Mouse (Mus musculus) hindbrain, embryonic 14.5 days (tissue): ENCODE data around the gene Opn4. TPM values are rescaled to one million over a fixed set of nuclear protein-coding genes. Genes with fewer than 3 reads are reported as not detected.

Experiments used
- ATAC-seq: fragments of 200-750 bp; cut with Nextera tagmentation; 2 replicates; pipeline ENCODE4 v1.8.0; 2017; ENCODE audit warnings: moderate number of reproducible peaks, mild to moderate bottlenecking, moderate TSS enrichment, moderate library complexity; ENCODE audit not compliant: low FRiP score
- DNase-seq: peaks from one replicate; pipeline ENCODE4 v3.0.0-alpha.2; 2015; ENCODE audit warnings: low spot score
- H3K27ac ChIP-seq: fragments of 300-500 bp; sonication (generic); 2 replicates; pipeline ENCODE4 v1.5.1; 2014; ENCODE audit warnings: mild to moderate bottlenecking, moderate library complexity
- H3K27me3 ChIP-seq: fragments of 300-500 bp; sonication (generic); 2 replicates; pipeline ENCODE4 v1.6.1; 2014; ENCODE audit warnings: mild to moderate bottlenecking, low read length, mixed read lengths; ENCODE audit not compliant: control insufficient read depth, insufficient read depth
- H3K36me3 ChIP-seq: fragments of 300-500 bp; sonication (generic); replicated peaks from 2 replicates; pipeline ENCODE4 v1.6.1; 2014; ENCODE audit not compliant: control insufficient read depth, insufficient read depth
- H3K4me1 ChIP-seq: fragments of 300-500 bp; sonication (generic); replicated peaks from 2 replicates; pipeline ENCODE4 v1.6.1; 2014; ENCODE audit warnings: antibody characterized with exemption, low read length, mixed read lengths; ENCODE audit not compliant: control insufficient read depth, insufficient read depth
- H3K4me2 ChIP-seq: fragments of 300-500 bp; sonication (generic); replicated peaks from 2 replicates; pipeline ENCODE4 v1.6.1; 2014; ENCODE audit warnings: mild to moderate bottlenecking, moderate library complexity
- H3K4me3 ChIP-seq: fragments of 300-500 bp; sonication (generic); replicated peaks from 2 replicates; pipeline ENCODE4 v1.5.1; 2014; ENCODE audit warnings: mild to moderate bottlenecking, low read length
- H3K9ac ChIP-seq: fragments of 300-500 bp; sonication (generic); 2 replicates; pipeline ENCODE4 v1.6.1; 2014
- H3K9me3 ChIP-seq: fragments of 300-500 bp; sonication (generic); 2 replicates; pipeline ENCODE4 v1.6.1; 2016; ENCODE audit warnings: low read length; ENCODE audit not compliant: control insufficient read depth
- WGBS: fragments of 180-500 bp; shearing (Covaris S2); extraction: QIAGEN DNeasy Blood & Tissue Kit; methylation state at CpG from one replicate; pipeline ENCODE4 v1.1.7; 2014; 5-methylcytosine and 5-hydroxymethylcytosine counted together
- polyA plus RNA-seq: library from polyadenylated mRNA; unstranded; fragments of >200 nt; fragmentation: Nextera tagmentation; extraction: Ambion mirVana; gene quantifications from 2 replicates; pipeline ENCODE4 v1.2.1, GENCODE M21; 2014

The Opn4 gene
- polyA plus RNA-seq, 1 experiment from 2014 or later: not detected

DNA sequence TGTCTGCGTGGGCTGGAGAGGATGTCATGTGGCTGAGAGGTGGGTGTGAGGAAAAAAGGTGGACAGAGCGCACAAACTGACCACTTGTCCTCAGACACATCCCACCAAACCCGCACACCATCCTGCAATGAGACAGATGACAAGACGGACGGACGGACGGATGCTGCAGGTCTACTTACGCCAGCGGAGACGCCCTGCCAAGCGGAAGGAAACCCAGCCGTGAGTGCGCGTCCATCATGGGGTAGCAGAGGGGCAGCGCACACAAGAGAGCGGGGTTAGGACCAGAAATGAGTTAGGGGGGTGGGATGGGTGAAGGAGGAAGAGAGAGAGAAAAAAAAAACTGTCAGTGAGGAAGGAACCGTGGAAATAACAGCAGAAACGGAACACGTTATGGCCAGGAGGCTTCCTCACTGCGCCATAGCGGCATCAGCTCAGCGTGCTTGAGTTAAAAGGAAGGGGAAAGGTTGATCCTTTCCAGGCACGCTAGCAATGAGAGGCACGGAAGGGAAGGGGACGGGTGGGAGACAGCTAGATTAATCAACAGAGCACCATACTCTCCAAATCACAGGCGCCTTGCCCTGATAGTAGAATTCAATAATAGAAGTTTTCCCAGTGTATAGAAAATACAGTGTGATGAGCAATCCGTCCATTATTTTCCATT, 30.3 kb downstream of the Opn4 start:
- Histone ChIP-seq H3K9ac (peak overlapping the region; percentile 57), H3K9me3 (no peaks in the 10 kb centered on the region), H3K36me3 (no peaks in the 10 kb centered on the region), H3K27me3 (no peaks in the 10 kb centered on the region), H3K4me1 (no peaks in the 10 kb centered on the region), H3K4me2 (peak overlapping the region; percentile 62), H3K4me3 (peak overlapping the region; percentile 28), H3K27ac (no peak overlapping the region)
- ATAC-seq: no peak
- no peak for DNase-seq
- WGBS: 36% methylated on average over 27 of the region's 27 CpGs

DNA sequence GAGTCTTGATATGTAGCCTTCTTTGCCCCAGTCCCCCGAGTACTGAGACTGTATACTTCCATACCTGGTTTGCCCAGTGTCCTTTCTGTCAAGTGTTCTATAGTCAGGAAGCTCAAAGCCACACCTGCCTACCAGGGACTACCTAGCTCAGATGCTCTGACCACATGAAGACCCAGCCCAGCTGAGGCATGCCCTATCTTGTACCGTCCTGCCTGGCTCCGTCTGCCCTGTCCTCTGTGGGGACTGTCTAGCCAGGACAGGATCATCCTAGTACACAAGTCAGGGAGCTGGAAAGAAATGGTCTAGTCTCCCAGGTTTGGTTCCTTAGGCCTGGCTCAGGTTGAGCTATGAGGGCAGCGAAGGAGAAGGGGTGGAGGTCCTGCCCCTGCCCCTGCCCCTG, 31.3 kb downstream of the Opn4 start:
- H3K36me3 ChIP-seq: no peaks in the 10 kb centered on the region
- H3K9me3 ChIP-seq: no peaks in the 10 kb centered on the region
- ATAC-seq (no peak), DNase-seq (no peak)
- H3K9ac ChIP-seq: no peak overlapping the region
- no peak overlapping the region for H3K4me2 ChIP-seq
- H3K27me3 ChIP-seq: no peaks in the 10 kb centered on the region
- no peaks in the 10 kb centered on the region for H3K4me1 ChIP-seq
- no peak overlapping the region for H3K27ac ChIP-seq
- 90% methylated on average over 4 of the region's 4 CpGs for WGBS
- no peak overlapping the region for H3K4me3 ChIP-seq

DNA sequence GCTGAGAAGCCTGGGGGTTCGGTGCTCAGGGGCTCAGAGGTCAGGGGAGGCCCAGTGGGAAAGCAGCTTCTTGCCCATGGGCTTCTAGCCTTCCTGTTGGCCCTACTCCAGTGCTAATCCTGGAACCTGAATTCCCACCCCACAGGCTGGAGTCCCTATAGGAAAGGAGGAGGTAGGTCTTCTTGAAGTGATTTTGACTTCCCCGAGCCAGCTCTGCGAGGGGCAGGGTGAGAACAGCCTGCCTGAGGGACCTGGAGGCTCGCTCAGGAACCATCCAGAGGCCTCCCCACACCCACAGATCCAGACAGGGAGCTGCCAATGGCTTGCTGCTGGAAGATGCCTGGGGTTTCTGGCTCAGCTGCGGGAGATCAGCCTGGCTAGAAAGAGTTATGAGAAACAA, 32.2 kb downstream of the Opn4 start:
- Histone ChIP-seq H3K27ac (no peak overlapping the region), H3K4me1 (no peaks in the 10 kb centered on the region), H3K9me3 (no peaks in the 10 kb centered on the region), H3K27me3 (no peaks in the 10 kb centered on the region), H3K9ac (no peak overlapping the region), H3K4me3 (no peak overlapping the region), H3K4me2 (no peak overlapping the region), H3K36me3 (no peaks in the 10 kb centered on the region)
- WGBS: 65% methylated on average over 5 of the region's 5 CpGs
- ATAC-seq (no peak), DNase-seq (no peak)

DNA sequence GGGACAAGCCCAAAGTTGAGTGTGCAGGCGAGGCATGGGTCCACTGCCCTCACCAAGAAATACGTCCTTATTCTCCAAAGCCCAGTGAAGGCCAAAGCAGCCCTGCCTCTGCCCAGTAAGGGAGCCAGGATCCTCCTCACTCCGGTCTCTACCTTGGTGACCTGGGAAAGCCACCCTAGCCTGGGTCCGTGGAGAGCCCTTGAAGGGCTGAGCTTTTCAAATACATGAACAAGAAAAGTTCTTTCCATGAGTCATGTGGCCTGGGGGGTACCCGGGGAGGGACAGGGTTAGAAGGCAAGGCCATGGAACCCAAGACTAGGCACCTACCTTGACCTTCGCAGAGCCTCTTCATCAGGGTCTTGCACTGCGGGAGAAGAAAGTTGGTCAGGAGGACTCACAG, 33.4 kb downstream of the Opn4 start:
- 92% methylated on average over 7 of the region's 7 CpGs for WGBS
- no peaks in the 10 kb centered on the region for H3K27me3 ChIP-seq
- no peaks in the 10 kb centered on the region for H3K9me3 ChIP-seq
- ATAC-seq (no peak), DNase-seq (no peak)
- H3K36me3 ChIP-seq: no peaks in the 10 kb centered on the region
- H3K4me2 ChIP-seq: no peak overlapping the region
- H3K4me3 ChIP-seq: no peak overlapping the region
- no peak overlapping the region for H3K9ac ChIP-seq
- no peaks in the 10 kb centered on the region for H3K4me1 ChIP-seq
- H3K27ac ChIP-seq: no peak overlapping the region

DNA sequence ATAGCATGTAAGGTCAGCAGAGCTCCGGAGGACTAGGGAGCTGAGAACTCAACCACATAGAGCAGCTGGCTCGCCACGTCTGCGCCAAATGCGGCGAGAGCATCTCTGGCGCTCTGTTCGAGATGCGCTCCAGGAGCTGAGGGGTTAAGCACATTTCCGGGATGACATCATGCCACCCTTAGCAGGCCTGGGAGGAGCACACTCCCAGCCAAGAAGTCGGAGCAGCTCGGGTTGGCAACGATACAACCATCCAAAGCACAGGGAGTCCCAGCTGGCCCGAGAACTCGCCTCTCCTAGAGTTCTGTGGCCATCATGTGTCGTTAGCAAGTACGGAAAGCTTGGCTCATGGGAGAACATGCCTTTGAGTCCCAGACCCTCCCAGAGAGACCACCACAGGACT, 34.2 kb downstream of the Opn4 start:
- Histone ChIP-seq H3K27ac (no peak overlapping the region), H3K4me3 (no peak overlapping the region), H3K9ac (no peak overlapping the region), H3K4me1 (no peaks in the 10 kb centered on the region), H3K4me2 (no peak overlapping the region), H3K27me3 (no peaks in the 10 kb centered on the region), H3K36me3 (no peaks in the 10 kb centered on the region), H3K9me3 (no peaks in the 10 kb centered on the region)
- 75% methylated on average over 17 of the region's 17 CpGs for WGBS
- DNase-seq (no peak), ATAC-seq (no peak)

DNA sequence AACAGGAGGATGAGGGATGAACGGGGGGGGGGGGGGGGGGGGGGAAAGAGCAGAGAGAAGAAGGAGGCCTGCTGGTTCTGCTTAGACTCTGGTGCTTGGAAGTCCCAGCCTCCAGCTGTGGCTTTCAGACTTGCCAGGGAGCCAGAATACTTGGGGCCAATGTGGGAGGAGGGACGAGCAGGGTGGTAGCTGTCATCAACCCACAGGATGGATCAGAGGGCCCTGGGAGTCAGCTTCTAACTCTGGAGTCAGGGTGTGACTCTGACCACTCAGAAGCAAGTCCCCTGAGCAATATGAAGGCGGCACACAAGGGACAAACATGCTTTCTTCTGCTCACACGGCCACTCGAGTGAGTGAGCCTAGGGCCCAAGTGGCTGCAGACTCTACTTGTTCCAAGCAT, 35.3 kb downstream of the Opn4 start:
- Histone ChIP-seq H3K4me3 (no peak overlapping the region), H3K9ac (no peak overlapping the region), H3K4me2 (no peak overlapping the region), H3K4me1 (no peaks in the 10 kb centered on the region), H3K9me3 (no peaks in the 10 kb centered on the region), H3K36me3 (no peaks in the 10 kb centered on the region), H3K27ac (no peak overlapping the region), H3K27me3 (no peaks in the 10 kb centered on the region)
- ATAC-seq: no peak
- no peak for DNase-seq
- 63% methylated on average over 5 of the region's 5 CpGs for whole genome bisulfite sequencing

DNA sequence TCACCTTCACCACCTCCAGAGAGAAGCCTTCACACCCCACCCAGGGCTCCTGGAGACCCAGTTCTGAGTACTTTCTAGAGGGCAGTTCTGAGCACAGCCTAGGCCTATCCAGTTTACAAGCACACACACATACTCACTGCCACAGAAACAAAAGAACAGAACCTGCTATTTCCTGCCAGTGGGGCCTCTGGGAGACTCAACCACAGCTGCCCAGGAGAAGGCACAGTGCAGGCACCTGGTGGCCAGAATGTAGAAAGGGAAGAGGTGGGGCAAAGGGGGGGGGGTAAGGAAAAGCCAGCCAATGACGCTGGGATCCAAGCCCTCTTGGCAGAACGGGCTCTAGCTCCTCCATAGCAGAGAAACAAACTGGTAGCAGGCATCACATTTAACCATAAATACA, 37.5 kb downstream of the Opn4 start:
- Histone ChIP-seq H3K4me1 (no peaks in the 10 kb centered on the region), H3K4me3 (no peak overlapping the region), H3K27me3 (no peaks in the 10 kb centered on the region), H3K9ac (no peak overlapping the region), H3K27ac (no peak overlapping the region), H3K36me3 (no peaks in the 10 kb centered on the region), H3K9me3 (no peaks in the 10 kb centered on the region), H3K4me2 (no peak overlapping the region)
- DNase-seq (no peak), ATAC-seq (no peak)
- 29% methylated on average over 2 of the region's 2 CpGs for WGBS

DNA sequence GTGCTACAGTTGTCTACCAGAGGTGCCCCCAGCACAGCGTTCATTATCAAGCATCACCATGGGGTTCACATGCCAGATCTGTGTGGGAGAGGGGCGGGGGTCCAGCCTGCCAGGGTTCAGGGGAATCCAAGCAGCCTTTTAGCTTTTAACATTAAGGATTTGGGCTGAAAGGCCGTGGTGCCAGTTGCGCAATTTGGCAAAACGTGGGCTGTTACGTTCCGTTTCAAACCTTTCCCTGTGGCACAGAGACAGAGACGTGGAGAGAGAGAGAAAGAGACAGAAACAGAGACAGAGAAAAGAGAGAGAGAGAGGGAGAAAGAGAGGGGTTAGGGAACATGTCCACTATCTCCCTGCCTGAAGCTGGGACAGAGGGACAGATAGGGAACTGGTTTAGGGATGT, 38.3 kb downstream of the Opn4 start:
- no peak overlapping the region for H3K4me2 ChIP-seq
- no peaks in the 10 kb centered on the region for H3K9me3 ChIP-seq
- no peak for ATAC-seq
- WGBS: 91% methylated on average over 8 of the region's 8 CpGs
- no peak overlapping the region for H3K9ac ChIP-seq
- no peaks in the 10 kb centered on the region for H3K4me1 ChIP-seq
- no peaks in the 10 kb centered on the region for H3K27me3 ChIP-seq
- no peak overlapping the region for H3K4me3 ChIP-seq
- H3K27ac ChIP-seq: no peak overlapping the region
- DNase-seq: no peak
- no peaks in the 10 kb centered on the region for H3K36me3 ChIP-seq

DNA sequence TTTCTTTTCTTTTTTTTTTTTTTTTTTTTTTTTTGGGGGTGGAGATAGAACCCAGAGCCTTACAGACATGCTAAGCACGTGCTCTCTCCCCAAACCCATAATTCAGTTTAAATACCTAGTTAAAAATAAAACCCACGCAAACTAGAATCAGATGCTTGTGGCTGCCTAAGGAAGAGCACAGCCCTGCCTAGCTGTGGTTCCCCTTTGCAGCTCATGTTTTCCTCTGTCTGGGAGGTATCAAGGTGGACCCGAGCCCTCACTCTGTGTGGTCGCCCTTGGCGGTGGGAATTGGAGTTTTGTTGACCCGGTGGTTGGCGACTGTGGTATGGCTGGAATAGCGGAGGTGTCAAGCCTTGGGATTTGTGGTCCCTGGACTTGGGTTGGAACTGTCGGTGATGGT, 41.0 kb downstream of the Opn4 start:
- no peak overlapping the region for H3K4me3 ChIP-seq
- WGBS: 94% methylated on average over 9 of the region's 9 CpGs

DNA sequence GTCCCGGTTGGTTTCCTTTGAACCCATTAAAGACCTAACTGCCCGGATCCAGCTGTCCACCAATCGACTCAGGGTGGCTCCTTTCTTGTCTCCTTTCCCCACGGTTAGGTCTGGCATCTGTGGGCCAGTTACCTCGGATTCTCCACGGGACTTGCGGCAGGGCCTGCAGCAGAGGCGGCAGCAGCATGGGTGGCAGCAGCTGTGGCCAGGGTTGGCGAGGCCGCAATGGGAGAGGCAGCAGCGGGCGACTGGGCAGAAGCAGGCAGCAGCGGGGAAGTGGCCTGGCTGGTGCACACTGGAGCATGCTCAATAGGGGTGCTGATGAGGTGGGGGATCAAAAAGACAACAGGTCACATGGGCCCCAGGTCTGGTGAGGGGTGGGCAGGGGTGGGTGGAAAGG, 44.7 kb downstream of the Opn4 start:
- Histone ChIP-seq H3K4me1 (no peaks in the 10 kb centered on the region), H3K27ac (no peak overlapping the region), H3K36me3 (no peaks in the 10 kb centered on the region), H3K9ac (no peak overlapping the region), H3K27me3 (no peaks in the 10 kb centered on the region), H3K9me3 (no peaks in the 10 kb centered on the region), H3K4me2 (no peak overlapping the region), H3K4me3 (no peak overlapping the region)
- DNase-seq (no peak), ATAC-seq (no peak)
- 57% methylated on average over 13 of the region's 13 CpGs for WGBS

More for the DNA sequence above, 41.0 kb downstream of the Opn4 start:
- H3K4me1 ChIP-seq: no peaks in the 10 kb centered on the region
- H3K9me3 ChIP-seq: no peaks in the 10 kb centered on the region
- H3K36me3 ChIP-seq: no peaks in the 10 kb centered on the region
- H3K27me3 ChIP-seq: no peaks in the 10 kb centered on the region
- DNase-seq (no peak), ATAC-seq (no peak)
- no peak overlapping the region for H3K4me2 ChIP-seq
- H3K9ac ChIP-seq: no peak overlapping the region
- H3K27ac ChIP-seq: no peak overlapping the region
